Mouse (Mus musculus) B cell, adult 2 months (primary cell): ENCODE results near the gene Oxsm.

ENCODE experiments used
- DNase-seq, 2 experiments: peaks; one replicate each; pipeline ENCODE4 v3.0.0; 2022

The Oxsm gene

GRCm38 (mm10) chr14:16242193-16242815 lies 7.3 kb downstream of the Oxsm start:
- no peak for DNase-seq

- DNase-seq, result no peak
Observed at GRCm38 (mm10) chr14:16236466-16236865, 13.1 kb downstream of the Oxsm start.

- no peak for DNase-seq
Observed at GRCm38 (mm10) chr14:16233515-16233914, 16.1 kb downstream of the Oxsm start.

- no peak for DNase-seq
Observed at GRCm38 (mm10) chr14:16230581-16230980, 19.0 kb downstream of the Oxsm start.

- no peak for DNase-seq
Observed at GRCm38 (mm10) chr14:16229395-16229794, 20.2 kb downstream of the Oxsm start.

- peak; percentile 28 to 43 for DNase-seq
Observed at GRCm38 (mm10) chr14:16219015-16219414, 30.6 kb downstream of the Oxsm start.

GRCm38 (mm10) chr14:16207722-16208121 lies 41.9 kb downstream of the Oxsm start:
- DNase-seq, result no peak

- no peak for DNase-seq
Observed at GRCm38 (mm10) chr14:16201673-16202072, 47.9 kb downstream of the Oxsm start.

GRCm38 (mm10) chr14:16200969-16201638 lies 48.5 kb downstream of the Oxsm start:
- no peak for DNase-seq

GRCm38 (mm10) chr14:16200220-16200912 lies 49.2 kb downstream of the Oxsm start:
- DNase-seq, result no peak

GRCm38 (mm10) chr14:16196518-16196917 lies 53.1 kb downstream of the Oxsm start:
- peak; percentile 60 to 65 for DNase-seq

- no peak for DNase-seq
Observed at GRCm38 (mm10) chr14:16195486-16195885, 54.1 kb downstream of the Oxsm start.

GRCm38 (mm10) chr14:16194125-16194524 lies 55.5 kb downstream of the Oxsm start:
- peak; percentile 24 to 34 for DNase-seq

GRCm38 (mm10) chr14:16189142-16189541 lies 60.5 kb downstream of the Oxsm start:
- no peak for DNase-seq
